Comparison of ENCODE assay signal across 26 mouse cellular contexts in genomic region chr4:155727993-155728392, GRCm38 (mm10). TPM values are rescaled to one million over a fixed set of nuclear protein-coding genes. Genes with fewer than 3 reads are reported as not detected.
DNase-seq lines count a peak whose midpoint lies in the region; ATAC-seq and TF ChIP-seq lines count a peak whose summit lies in the region.
"Had no signal": no experiment of that assay in that cellular context is flagged by ENCODE, and none has a peak within 500 bp of the region (broad histone marks: within the 10 kb centered on the region; RNA-seq: fewer than 3 reads in every experiment).

No protein-coding gene starts in this region.

- no peaks in the 10 kb centered on the region for H3K27me3 ChIP-seq in forebrain, embryonic 14.5 days (replicated peaks; ENCODE audit: control insufficient read depth, insufficient read depth, low read length)
- no peaks in the 10 kb centered on the region for H3K27me3 ChIP-seq in forebrain, embryonic 13.5 days
- no peaks in the 10 kb centered on the region for H3K27me3 ChIP-seq in liver, embryonic 12.5 days (replicated peaks)
- H3K27me3 ChIP-seq in liver, embryonic 11.5 days (replicated peaks; ENCODE audit: control insufficient read depth, insufficient read depth, low read length) = no peaks in the 10 kb centered on the region
- H3K27me3 ChIP-seq: embryonic facial prominence, embryonic 12.5 days; forebrain, embryonic 12.5 days had no signal

- no peak; the same call in 1 of the 2 replicates for ATAC-seq in forebrain, embryonic 14.5 days
- ATAC-seq in forebrain, embryonic 13.5 days = no peak
- ATAC-seq in liver, embryonic 12.5 days = no peak
- no peak for ATAC-seq in liver, embryonic 11.5 days (replicated peaks; ENCODE audit: low FRiP score)
- no peak for ATAC-seq in granulocyte monocyte progenitor cell, adult 5-6 weeks (replicated peaks; ENCODE audit: poor library complexity, severe bottlenecking)
- ATAC-seq: intestine, postnatal 0 days; liver, postnatal 0 days; lung, postnatal 0 days had no signal

- no peak for TF ChIP-seq POLR2A in brain, embryonic 14.5 days (IDR thresholded peaks at IDR 0.05; ENCODE audit: borderline replicate concordance, extremely low read depth, insufficient read depth, insufficient read length, poor library complexity, severe bottlenecking)

- H3K9me3 ChIP-seq in forebrain, embryonic 14.5 days (replicated peaks; ENCODE audit: control insufficient read depth, low read length) = no peaks in the 10 kb centered on the region
- H3K9me3 ChIP-seq in forebrain, embryonic 13.5 days (replicated peaks) = no peaks in the 10 kb centered on the region
- no peaks in the 10 kb centered on the region for H3K9me3 ChIP-seq in liver, embryonic 12.5 days (replicated peaks)
- no peaks in the 10 kb centered on the region for H3K9me3 ChIP-seq in liver, embryonic 11.5 days (ENCODE audit: control insufficient read depth, low read length)
- H3K9me3 ChIP-seq: embryonic facial prominence, embryonic 12.5 days; forebrain, embryonic 12.5 days; limb, embryonic 10.5 days had no signal

- DNase-seq in forebrain, embryonic 14.5 days (ENCODE audit: low spot score) = peak; percentile 8
- no peak for DNase-seq in liver, embryonic 11.5 days (ENCODE audit: low spot score)
- peak; percentile 31 for DNase-seq in brain, embryonic 14.5 days (ENCODE audit: low read depth)
- peak; percentile 64 for DNase-seq in retina, adult 2 months (ENCODE audit: low read depth, low spot score)
- DNase-seq in thymus, postnatal 25 days = no peak
- DNase-seq: adrenal gland, postnatal 36 days; cerebellum, adult 11 months; cerebellum, adult 9-11 months; heart, adult 11 months; heart, postnatal 10 days; kidney, postnatal 25 days; liver; liver, postnatal 0 days; thymus, adult 2 months had no signal

- H3K36me3 ChIP-seq in forebrain, embryonic 14.5 days (ENCODE audit: control insufficient read depth, insufficient read depth, low read length) = peaks cover 22% of the 10 kb centered on the region; the same call in 1 of the 2 replicates
- H3K36me3 ChIP-seq in forebrain, embryonic 13.5 days (ENCODE audit: poor library complexity, severe bottlenecking) = peaks cover 19% of the 10 kb centered on the region
- H3K36me3 ChIP-seq in liver, embryonic 12.5 days = peaks cover 71% of the 10 kb centered on the region
- peaks cover 16% of the 10 kb centered on the region for H3K36me3 ChIP-seq in liver, embryonic 11.5 days (ENCODE audit: control insufficient read depth, insufficient read depth, low read length)

- WGBS in forebrain, embryonic 14.5 days = 87% methylated on average over 2 of the region's 2 CpGs
- 90% methylated on average over 2 of the region's 2 CpGs for WGBS in forebrain, embryonic 13.5 days
- 84% methylated on average over 2 of the region's 2 CpGs for WGBS in liver, embryonic 12.5 days (ENCODE audit: insufficient replicate concordance)
- 88% methylated on average over 2 of the region's 2 CpGs for WGBS in liver, embryonic 11.5 days

- no peak overlapping the region for H3K4me2 ChIP-seq in forebrain, embryonic 14.5 days (ENCODE audit: low read length)
- no peak overlapping the region for H3K4me2 ChIP-seq in forebrain, embryonic 13.5 days
- no peak overlapping the region for H3K4me2 ChIP-seq in liver, embryonic 12.5 days
- H3K4me2 ChIP-seq in liver, embryonic 11.5 days = no peak overlapping the region
- H3K4me2 ChIP-seq: embryonic facial prominence, embryonic 12.5 days; forebrain, embryonic 12.5 days; heart, embryonic 11.5 days had no signal

- no peak for TF ChIP-seq CTCF in brain, embryonic 14.5 days (IDR thresholded peaks at IDR 0.05; ENCODE audit: borderline replicate concordance, extremely low read depth, insufficient read depth, insufficient read length)

- no peak overlapping the region for H3K4me3 ChIP-seq in forebrain, embryonic 14.5 days (ENCODE audit: low read depth, low read length)
- no peak overlapping the region for H3K4me3 ChIP-seq in forebrain, embryonic 13.5 days
- H3K4me3 ChIP-seq in liver, embryonic 12.5 days = no peak overlapping the region
- H3K4me3 ChIP-seq in liver, embryonic 11.5 days (ENCODE audit: low read depth, low read length) = no peak overlapping the region
- H3K4me3 ChIP-seq: embryonic facial prominence, embryonic 12.5 days; erythroblast, embryonic 14.5 days; forebrain, embryonic 12.5 days; layer of hippocampus, adult 2 months; limb, embryonic 10.5 days had no signal

- no peaks in the 10 kb centered on the region for H3K4me1 ChIP-seq in forebrain, embryonic 14.5 days (ENCODE audit: control insufficient read depth, insufficient read depth, low read length)
- H3K4me1 ChIP-seq in forebrain, embryonic 13.5 days = 0 out of 2 replicates have a peak, but pooled peaks cover 5% of the 10 kb centered on the region
- 0 out of 2 replicates have a peak, but pooled peaks cover 3% of the 10 kb centered on the region for H3K4me1 ChIP-seq in liver, embryonic 12.5 days
- H3K4me1 ChIP-seq in liver, embryonic 11.5 days (replicated peaks; ENCODE audit: control insufficient read depth, insufficient read depth, low read length) = no peaks in the 10 kb centered on the region
- H3K4me1 ChIP-seq: embryonic facial prominence, embryonic 12.5 days; limb, embryonic 10.5 days had no signal

- H3K9ac ChIP-seq in forebrain, embryonic 14.5 days (ENCODE audit: low read length) = no peak overlapping the region
- H3K9ac ChIP-seq in forebrain, embryonic 13.5 days = no peak overlapping the region
- no peak overlapping the region for H3K9ac ChIP-seq in liver, embryonic 12.5 days
- no peak overlapping the region for H3K9ac ChIP-seq in liver, embryonic 11.5 days (ENCODE audit: low read depth, low read length)
- H3K9ac ChIP-seq: embryonic facial prominence, embryonic 12.5 days; forebrain, embryonic 12.5 days; liver, postnatal 0 days had no signal

- H3K27ac ChIP-seq in forebrain, embryonic 14.5 days (ENCODE audit: low read depth, low read length) = no peak overlapping the region
- no peak overlapping the region; the same call in 1 of the 2 replicates for H3K27ac ChIP-seq in forebrain, embryonic 13.5 days
- 0 out of 2 replicates have a peak overlapping the region, but pooled peaks have one; percentile 32 for H3K27ac ChIP-seq in liver, embryonic 12.5 days
- H3K27ac ChIP-seq in liver, embryonic 11.5 days (ENCODE audit: low read depth, low read length) = no peak overlapping the region
- H3K27ac ChIP-seq: embryonic facial prominence, embryonic 12.5 days; forebrain, embryonic 12.5 days; layer of hippocampus, adult 2 months; limb, embryonic 10.5 days; macrophage had no signal

RNA-seq across cellular contexts. Expression of gene Tmem240, which starts 6.6 kb away (rescaled TPM):
- 3.4 and 3.5 TPM in 2 replicates for polyA plus RNA-seq in forebrain, embryonic 14.5 days (2014; fragmentation: Nextera tagmentation; extraction: Ambion mirVana)
- 1.9 and 2.4 TPM in 2 replicates for polyA plus RNA-seq in forebrain, embryonic 13.5 days (2015; fragmentation: Nextera tagmentation; extraction: Ambion mirVana)
- 0.17 and 0.24 TPM in 2 replicates for polyA plus RNA-seq in liver, embryonic 12.5 days (2016; fragmentation: Nextera tagmentation; extraction: Ambion mirVana)
- 0.69 and 0.70 TPM in 2 replicates for polyA plus RNA-seq in liver, embryonic 11.5 days (2014; fragmentation: Nextera tagmentation; extraction: Ambion mirVana)
- polyA plus RNA-seq in brain, embryonic 14.5 days (2012; rRNA removed) = 31.1 and 31.4 TPM in 2 replicates
- 0.32 and 0.95 TPM in 2 replicates for total RNA-seq in granulocyte monocyte progenitor cell, adult 5-6 weeks (2014; fragmentation: Nextera tagmentation)
- total RNA-seq in granulocyte monocyte progenitor cell, adult 5-6 weeks (2017) = 0.31 TPM in 1 of 2 replicates, not detected in the other

RNA-seq across cellular contexts. Expression of gene Ssu72, which starts 23.4 kb away (rescaled TPM):
- polyA plus RNA-seq in forebrain, embryonic 14.5 days (2014; fragmentation: Nextera tagmentation; extraction: Ambion mirVana) = 153 and 179 TPM in 2 replicates
- 160 and 162 TPM in 2 replicates for polyA plus RNA-seq in forebrain, embryonic 13.5 days (2015; fragmentation: Nextera tagmentation; extraction: Ambion mirVana)
- polyA plus RNA-seq in liver, embryonic 12.5 days (2016; fragmentation: Nextera tagmentation; extraction: Ambion mirVana) = 80.8 and 91.2 TPM in 2 replicates
- 122 and 125 TPM in 2 replicates for polyA plus RNA-seq in liver, embryonic 11.5 days (2014; fragmentation: Nextera tagmentation; extraction: Ambion mirVana)
- polyA plus RNA-seq in brain, embryonic 14.5 days (2012; rRNA removed) = 117 and 133 TPM in 2 replicates
- total RNA-seq in granulocyte monocyte progenitor cell, adult 5-6 weeks (2014; fragmentation: Nextera tagmentation) = 58.5 and 75.8 TPM in 2 replicates
- total RNA-seq in granulocyte monocyte progenitor cell, adult 5-6 weeks (2017) = 80.5 and 99.6 TPM in 2 replicates

RNA-seq across cellular contexts. Expression of gene Atad3a, which starts 32.9 kb away (rescaled TPM):
- 62.0 and 70.0 TPM in 2 replicates for polyA plus RNA-seq in forebrain, embryonic 14.5 days (2014; fragmentation: Nextera tagmentation; extraction: Ambion mirVana)
- polyA plus RNA-seq in forebrain, embryonic 13.5 days (2015; fragmentation: Nextera tagmentation; extraction: Ambion mirVana) = 79.2 and 93.3 TPM in 2 replicates
- 101 and 110 TPM in 2 replicates for polyA plus RNA-seq in liver, embryonic 12.5 days (2016; fragmentation: Nextera tagmentation; extraction: Ambion mirVana)
- polyA plus RNA-seq in liver, embryonic 11.5 days (2014; fragmentation: Nextera tagmentation; extraction: Ambion mirVana) = 156 and 161 TPM in 2 replicates
- polyA plus RNA-seq in brain, embryonic 14.5 days (2012; rRNA removed) = 103 and 120 TPM in 2 replicates
- total RNA-seq in granulocyte monocyte progenitor cell, adult 5-6 weeks (2014; fragmentation: Nextera tagmentation) = 66.8 and 134 TPM in 2 replicates
- total RNA-seq in granulocyte monocyte progenitor cell, adult 5-6 weeks (2017) = 95.3 and 118 TPM in 2 replicates

RNA-seq across cellular contexts. Expression of gene Fndc10, which starts 33.9 kb away (rescaled TPM):
- 3.2 and 3.8 TPM in 2 replicates for polyA plus RNA-seq in forebrain, embryonic 14.5 days (2014; fragmentation: Nextera tagmentation; extraction: Ambion mirVana)
- 1.9 and 2.3 TPM in 2 replicates for polyA plus RNA-seq in forebrain, embryonic 13.5 days (2015; fragmentation: Nextera tagmentation; extraction: Ambion mirVana)
- polyA plus RNA-seq in liver, embryonic 12.5 days (2016; fragmentation: Nextera tagmentation; extraction: Ambion mirVana) = 1.9 and 2.0 TPM in 2 replicates
- 0.86 and 1.4 TPM in 2 replicates for polyA plus RNA-seq in liver, embryonic 11.5 days (2014; fragmentation: Nextera tagmentation; extraction: Ambion mirVana)
- 27.0 and 30.3 TPM in 2 replicates for polyA plus RNA-seq in brain, embryonic 14.5 days (2012; rRNA removed)
- total RNA-seq in granulocyte monocyte progenitor cell, adult 5-6 weeks (2014; fragmentation: Nextera tagmentation) = 2.8 and 7.6 TPM in 2 replicates
- total RNA-seq in granulocyte monocyte progenitor cell, adult 5-6 weeks (2017) = 0.88 and 2.1 TPM in 2 replicates

RNA-seq across cellular contexts. Expression of gene Vwa1, which starts 46.5 kb away (rescaled TPM):
- polyA plus RNA-seq in forebrain, embryonic 14.5 days (2014; fragmentation: Nextera tagmentation; extraction: Ambion mirVana) = 21.8 and 24.6 TPM in 2 replicates
- 15.1 and 15.3 TPM in 2 replicates for polyA plus RNA-seq in forebrain, embryonic 13.5 days (2015; fragmentation: Nextera tagmentation; extraction: Ambion mirVana)
- polyA plus RNA-seq in liver, embryonic 12.5 days (2016; fragmentation: Nextera tagmentation; extraction: Ambion mirVana) = 0.49 and 0.73 TPM in 2 replicates
- polyA plus RNA-seq in liver, embryonic 11.5 days (2014; fragmentation: Nextera tagmentation; extraction: Ambion mirVana) = 1.2 and 1.3 TPM in 2 replicates
- polyA plus RNA-seq in brain, embryonic 14.5 days (2012; rRNA removed) = 22.0 and 25.3 TPM in 2 replicates
- not detected in 2 replicates for total RNA-seq in granulocyte monocyte progenitor cell, adult 5-6 weeks (2014; fragmentation: Nextera tagmentation)
- total RNA-seq in granulocyte monocyte progenitor cell, adult 5-6 weeks (2017) = 0.26 and 0.36 TPM in 2 replicates
- polyA plus RNA-seq: erythroblast, embryonic 14.5 days had no signal

Comparison
In these comparisons a context has a peak if more than half of its experiments do, and no peak if none do; other contexts are left out.
1. DNase-seq: peak in forebrain, embryonic 14.5 days (single experiment), brain, embryonic 14.5 days (single experiment) and retina, adult 2 months (single experiment); none in liver, embryonic 11.5 days (single experiment) and thymus, postnatal 25 days (single experiment).